20 mouse cellular contexts compared by ENCODE assay signal in genomic region chr10:38972221-38972946, GRCm38 (mm10). TPM values are rescaled to one million over a fixed set of nuclear protein-coding genes. Genes with fewer than 3 reads are reported as not detected.
DNase-seq lines count a peak whose midpoint lies in the region; ATAC-seq and TF ChIP-seq lines count a peak whose summit lies in the region.
"Had no signal": no experiment of that assay in that cellular context is flagged by ENCODE, and none has a peak within 500 bp of the region (broad histone marks: within the 10 kb centered on the region; RNA-seq: fewer than 3 reads in every experiment).

No protein-coding gene starts in this region.

- H3K9me3 ChIP-seq in heart, embryonic 16.5 days (replicated peaks; ENCODE audit: control insufficient read depth, low read length): no peaks in the 10 kb centered on the region
- H3K9me3 ChIP-seq in stomach, embryonic 14.5 days (ENCODE audit: control insufficient read depth, low read depth, low read length): no peaks in the 10 kb centered on the region
- H3K9me3 ChIP-seq in stomach, postnatal 0 days (ENCODE audit: control insufficient read depth, low read length): no peaks in the 10 kb centered on the region
- no peaks in the 10 kb centered on the region for H3K9me3 ChIP-seq in limb, embryonic 10.5 days (replicated peaks)
- H3K9me3 ChIP-seq: forebrain, embryonic 15.5 days; hindbrain, embryonic 10.5 days; midbrain, embryonic 13.5 days; neural tube, embryonic 15.5 days had no signal

- H3K4me3 ChIP-seq in heart, embryonic 16.5 days (ENCODE audit: low read length): no peak overlapping the region
- no peak overlapping the region for H3K4me3 ChIP-seq in stomach, embryonic 14.5 days (ENCODE audit: low read depth, low read length)
- H3K4me3 ChIP-seq in stomach, postnatal 0 days (ENCODE audit: low read depth, low read length): no peak overlapping the region
- H3K4me3 ChIP-seq in limb, embryonic 10.5 days: no peak overlapping the region
- H3K4me3 ChIP-seq: forebrain, embryonic 15.5 days; hindbrain, embryonic 10.5 days; layer of hippocampus, adult 2 months; midbrain, embryonic 13.5 days; myocyte; neural tube, embryonic 15.5 days had no signal

- ATAC-seq in heart, embryonic 16.5 days (replicated peaks; ENCODE audit: extremely low read depth, insufficient read depth, low FRiP score): no peak
- no peak for ATAC-seq in stomach, embryonic 14.5 days (ENCODE audit: insufficient number of reproducible peaks, insufficient read depth, low FRiP score, low read depth)
- no peak for ATAC-seq in stomach, postnatal 0 days (ENCODE audit: low FRiP score, low TSS enrichment)
- no peak for ATAC-seq in CD4-positive, CD25-positive, alpha-beta regulatory T cell, adult 4 months
- ATAC-seq: forebrain, embryonic 15.5 days; inflammation-experienced regulatory T-cells, adult 6 months; midbrain, embryonic 13.5 days had no signal

- TF ChIP-seq CTCF in stomach, postnatal 0 days (IDR thresholded peaks at IDR 0.05; ENCODE audit: low read depth): no peak

- no peak overlapping the region for H3K9ac ChIP-seq in heart, embryonic 16.5 days (ENCODE audit: low read length)
- no peak overlapping the region for H3K9ac ChIP-seq in stomach, embryonic 14.5 days (replicated peaks; ENCODE audit: low read depth, low read length)
- no peak overlapping the region for H3K9ac ChIP-seq in stomach, postnatal 0 days (ENCODE audit: low read length)
- H3K9ac ChIP-seq: forebrain, embryonic 15.5 days; midbrain, embryonic 13.5 days; neural tube, embryonic 15.5 days had no signal

- H3K4me1 ChIP-seq in heart, embryonic 16.5 days (ENCODE audit: control insufficient read depth, insufficient read depth, low read length): peaks cover 33% of the 10 kb centered on the region
- peaks cover 5% of the 10 kb centered on the region; the same call in 1 of the 2 replicates for H3K4me1 ChIP-seq in stomach, embryonic 14.5 days (ENCODE audit: control insufficient read depth, insufficient read depth, low read length)
- 0 out of 2 replicates have a peak, but pooled peaks cover 3% of the 10 kb centered on the region for H3K4me1 ChIP-seq in stomach, postnatal 0 days (replicated peaks; ENCODE audit: control insufficient read depth, insufficient read depth)
- peaks cover 30% of the 10 kb centered on the region for H3K4me1 ChIP-seq in limb, embryonic 10.5 days
- H3K4me1 ChIP-seq: forebrain, embryonic 15.5 days; hindbrain, embryonic 10.5 days; midbrain, embryonic 13.5 days; neural tube, embryonic 15.5 days had no signal

- H3K36me3 ChIP-seq in heart, embryonic 16.5 days (ENCODE audit: control insufficient read depth, insufficient read depth): peaks cover 11% of the 10 kb centered on the region; the same call in 1 of the 2 replicates
- no peaks in the 10 kb centered on the region for H3K36me3 ChIP-seq in stomach, embryonic 14.5 days (ENCODE audit: control insufficient read depth, insufficient read depth, low read length)
- H3K36me3 ChIP-seq in stomach, postnatal 0 days (ENCODE audit: control insufficient read depth, insufficient read depth, low read length): no peaks in the 10 kb centered on the region
- peaks cover 5% of the 10 kb centered on the region; the same call in 1 of the 2 replicates for H3K36me3 ChIP-seq in limb, embryonic 10.5 days
- H3K36me3 ChIP-seq: forebrain, embryonic 15.5 days; hindbrain, embryonic 10.5 days; midbrain, embryonic 13.5 days; neural tube, embryonic 15.5 days had no signal

- intact Hi-C loops in heart, postnatal 36 days (cut with DNase I): no loop called here

- no peak for TF ChIP-seq EP300 in stomach, postnatal 0 days (optimal IDR thresholded peaks at IDR 0.05)

- no peak for DNase-seq in heart, postnatal 36 days
- no peak for DNase-seq in stomach, postnatal 0 days (ENCODE audit: low spot score)
- no peak for DNase-seq in limb, embryonic 10.5 days (ENCODE audit: low spot score)
- no peak for DNase-seq in urinary bladder, postnatal 4 days (ENCODE audit: low spot score in 2 of 2)
- DNase-seq: adrenal gland, postnatal 36 days; cerebellum, adult 8-10 months; left cerebral cortex, postnatal 4 days; lung, adult 18-20 months; right cerebral cortex, postnatal 4 days had no signal

- H3K4me2 ChIP-seq in heart, embryonic 16.5 days (ENCODE audit: low read depth, low read length): peak overlapping the region; percentile 17; the same call in 1 of the 2 replicates
- H3K4me2 ChIP-seq in stomach, embryonic 14.5 days (replicated peaks; ENCODE audit: low read depth, low read length): no peak overlapping the region
- no peak overlapping the region for H3K4me2 ChIP-seq in stomach, postnatal 0 days (replicated peaks; ENCODE audit: low read depth)
- H3K4me2 ChIP-seq: forebrain, embryonic 15.5 days; midbrain, embryonic 13.5 days; neural tube, embryonic 15.5 days had no signal

- H3K27ac ChIP-seq in heart, embryonic 16.5 days (ENCODE audit: low read length): peak overlapping the region; percentile 41; the same call in 1 of the 2 replicates
- H3K27ac ChIP-seq in stomach, embryonic 14.5 days (ENCODE audit: low read length): peak overlapping the region; percentile 64; the same call in 1 of the 2 replicates
- no peak overlapping the region for H3K27ac ChIP-seq in stomach, postnatal 0 days (replicated peaks)
- peak overlapping the region; percentile 81 for H3K27ac ChIP-seq in limb, embryonic 10.5 days
- H3K27ac ChIP-seq: forebrain, embryonic 15.5 days; hindbrain, embryonic 10.5 days; layer of hippocampus, adult 2 months; midbrain, embryonic 13.5 days; neural tube, embryonic 15.5 days had no signal

- H3K27me3 ChIP-seq in heart, embryonic 16.5 days (ENCODE audit: control insufficient read depth, insufficient read depth, low read length): no peaks in the 10 kb centered on the region
- no peaks in the 10 kb centered on the region for H3K27me3 ChIP-seq in stomach, embryonic 14.5 days (ENCODE audit: control insufficient read depth, insufficient read depth, low read length)
- H3K27me3 ChIP-seq in stomach, postnatal 0 days (ENCODE audit: control insufficient read depth, insufficient read depth, low read length): no peaks in the 10 kb centered on the region
- H3K27me3 ChIP-seq in limb, embryonic 10.5 days (ENCODE audit: low read depth, poor library complexity, severe bottlenecking): no peaks in the 10 kb centered on the region
- H3K27me3 ChIP-seq: forebrain, embryonic 15.5 days; midbrain, embryonic 13.5 days; neural tube, embryonic 15.5 days had no signal

- WGBS in heart, embryonic 16.5 days: 57% methylated on average over 7 of the region's 7 CpGs
- 56% methylated on average over 7 of the region's 7 CpGs for WGBS in stomach, embryonic 14.5 days
- 47% methylated on average over 7 of the region's 7 CpGs for WGBS in stomach, postnatal 0 days
- WGBS in limb, embryonic 10.5 days: 52% methylated on average over 7 of the region's 7 CpGs

RNA-seq across cellular contexts. Expression of gene Lama4, which starts 7.1 kb away (rescaled TPM):
- polyA plus RNA-seq in heart, embryonic 16.5 days (2015; fragmentation: Nextera tagmentation; extraction: Ambion mirVana): 105 and 126 TPM in 2 replicates
- 10 to 100 TPM; 65.8 to 75.2 TPM for total RNA-seq in heart, postnatal 36 days (2021)
- polyA plus RNA-seq in stomach, embryonic 14.5 days (2014; fragmentation: Nextera tagmentation; extraction: Ambion mirVana): 68.9 and 72.8 TPM in 2 replicates
- polyA plus RNA-seq in stomach, postnatal 0 days (2015; fragmentation: Nextera tagmentation; extraction: Ambion mirVana): 27.6 and 28.9 TPM in 2 replicates
- polyA plus RNA-seq in limb, embryonic 10.5 days (2016; fragmentation: Nextera tagmentation; extraction: Ambion mirVana): 26.6 and 29.5 TPM in 2 replicates
- polyA plus RNA-seq in CD4-positive, CD25-positive, alpha-beta regulatory T cell, adult 4 months (2017; shearing (Covaris generic)): under 1 TPM in 1 of 2 experiments, not detected in 1; 0.16 TPM
- total RNA-seq: granulocyte monocyte progenitor cell, adult 5-6 weeks had no signal
- polyA plus RNA-seq: inflammation-experienced regulatory T-cells, adult 6 months had no signal

Comparison
In these comparisons a context has a peak if more than half of its experiments do, and no peak if none do; other contexts are left out.
1. RNA of gene Lama4, which starts 7.1 kb away (polyA plus RNA-seq): 105 to 126 TPM in heart, embryonic 16.5 days, 68.9 to 72.8 TPM in stomach, embryonic 14.5 days, 26.6 to 29.5 TPM in limb, embryonic 10.5 days and 27.6 to 28.9 TPM in stomach, postnatal 0 days; 0.16 TPM in CD4-positive, CD25-positive, alpha-beta regulatory T cell, adult 4 months; every median in the first group is over 10 times any median in the second.